Mouse (Mus musculus): ENCODE data around the gene Unc45b. TPM values are rescaled to one million over a fixed set of nuclear protein-coding genes. Genes with fewer than 3 reads are reported as not detected.

Unc45b gene
- 1.0 and 1.7 TPM in 2 replicates for polyA plus RNA-seq (2012; rRNA removed)

DNA sequence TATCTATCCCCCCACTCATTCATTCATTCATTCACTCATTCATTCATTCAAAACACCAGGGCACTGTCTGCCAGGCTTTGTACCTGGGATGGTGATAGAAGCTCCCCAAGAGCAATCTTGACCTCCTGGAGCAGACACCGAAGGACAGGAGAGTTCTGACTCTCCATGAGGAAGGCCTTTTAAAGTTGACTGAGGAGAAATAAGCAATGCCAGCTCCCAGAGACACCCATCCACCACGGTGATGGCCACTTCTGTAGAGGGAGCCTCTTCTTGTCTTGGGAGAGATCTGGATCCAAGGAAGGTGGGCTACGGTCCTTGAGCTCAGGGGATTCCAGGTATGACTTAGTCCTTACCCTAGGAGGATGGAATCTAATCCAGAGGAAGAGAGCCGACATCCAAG is at the start of gene Unc45b:
Gene Unc45b (plus strand): TSS at position 301 of the 400 bp plus-strand sequence.
- 81% methylated on average over 4 of the region's 4 CpGs for WGBS
- Histone ChIP-seq H3K4me3 (ENCODE audit: low read depth, low read length) (no peak within 1 kb of the TSS), H3K27ac (ENCODE audit: insufficient read depth, low read depth, low read length) (no peak within 1 kb of the TSS), H3K4me1 (ENCODE audit: control insufficient read depth, insufficient read depth, insufficient read length, low read length) (peaks cover 3% of the 10 kb centered on the region), H3K36me3 (ENCODE audit: control insufficient read depth, insufficient read depth, low read length) (0 out of 2 replicates have a peak, but pooled peaks cover 2% of the 10 kb centered on the region), H3K27me3 (ENCODE audit: control insufficient read depth, insufficient read depth, low read length) (no peaks in the 10 kb centered on the region)
- TF ChIP-seq POLR2A (IDR thresholded peaks at IDR 0.05; ENCODE audit: low read depth, low read length) (no peak), CTCF (IDR thresholded peaks at IDR 0.05; ENCODE audit: extremely low read depth, insufficient read length, insufficient replicate concordance, low read depth, low read length) (no peak)

DNA sequence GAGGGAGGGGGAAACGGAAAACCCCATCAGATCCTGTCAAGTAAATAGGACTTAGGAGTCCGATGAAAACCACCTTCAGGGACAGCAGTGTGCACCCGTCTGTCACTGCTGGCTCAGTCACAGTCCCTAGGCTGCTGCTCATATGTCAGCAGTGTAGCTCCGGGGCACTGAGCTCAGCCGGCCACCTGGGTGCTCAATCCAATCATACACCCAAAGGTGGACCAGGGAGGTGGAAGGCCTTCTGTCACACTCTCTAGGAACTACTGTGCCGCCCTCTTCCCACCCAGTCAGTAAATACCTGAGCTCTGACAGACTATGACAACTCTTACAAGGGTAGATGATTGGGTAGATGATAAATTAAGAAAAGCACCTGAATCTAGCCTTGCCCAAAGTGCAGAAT is 49.6 kb upstream of the Unc45b start:
- Histone ChIP-seq H3K27ac (ENCODE audit: insufficient read depth, low read depth, low read length) (no peak overlapping the region), H3K36me3 (ENCODE audit: control insufficient read depth, insufficient read depth, low read length) (no peaks in the 10 kb centered on the region), H3K4me3 (ENCODE audit: low read depth, low read length) (no peak overlapping the region), H3K27me3 (ENCODE audit: control insufficient read depth, insufficient read depth, low read length) (no peaks in the 10 kb centered on the region), H3K4me1 (ENCODE audit: control insufficient read depth, insufficient read depth, insufficient read length, low read length) (peaks cover 12% of the 10 kb centered on the region; the same call in 1 of the 2 replicates)
- TF ChIP-seq POLR2A (IDR thresholded peaks at IDR 0.05; ENCODE audit: low read depth, low read length) (no peak), CTCF (IDR thresholded peaks at IDR 0.05; ENCODE audit: extremely low read depth, insufficient read length, insufficient replicate concordance, low read depth, low read length) (no peak)
- 79% methylated on average over 6 of the region's 6 CpGs for WGBS

DNA sequence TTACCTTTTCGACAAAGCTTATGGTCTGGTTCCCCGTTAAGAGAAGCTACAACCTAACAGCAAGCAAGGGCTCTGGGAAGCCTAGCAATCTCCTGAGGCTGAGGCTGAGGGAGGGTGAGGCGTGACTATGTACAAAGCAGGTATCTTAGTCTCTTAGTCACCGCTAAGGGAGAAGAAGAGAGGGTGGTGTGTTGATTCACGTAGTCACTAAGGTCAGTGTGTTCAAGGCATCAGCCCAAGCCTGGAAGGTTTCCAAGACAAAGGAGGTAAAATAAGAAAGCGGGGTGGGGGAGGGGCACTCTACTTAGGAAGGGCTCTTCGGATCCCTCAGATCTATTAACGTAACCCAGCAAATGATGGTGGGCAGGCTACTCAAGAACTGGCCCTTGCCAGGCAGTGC is 48.8 kb upstream of the Unc45b start:
- H3K36me3 ChIP-seq (ENCODE audit: control insufficient read depth, insufficient read depth, low read length), result no peaks in the 10 kb centered on the region
- TF ChIP-seq POLR2A (IDR thresholded peaks at IDR 0.05; ENCODE audit: low read depth, low read length) (no peak), CTCF (IDR thresholded peaks at IDR 0.05; ENCODE audit: extremely low read depth, insufficient read length, insufficient replicate concordance, low read depth, low read length) (no peak)
- H3K4me1 ChIP-seq (ENCODE audit: control insufficient read depth, insufficient read depth, insufficient read length, low read length), result peaks cover 12% of the 10 kb centered on the region; the same call in 1 of the 2 replicates
- H3K4me3 ChIP-seq (ENCODE audit: low read depth, low read length), result no peak overlapping the region
- no peak overlapping the region for H3K27ac ChIP-seq (ENCODE audit: insufficient read depth, low read depth, low read length)
- no peaks in the 10 kb centered on the region for H3K27me3 ChIP-seq (ENCODE audit: control insufficient read depth, insufficient read depth, low read length)
- WGBS, result 27% methylated on average over 8 of the region's 8 CpGs

DNA sequence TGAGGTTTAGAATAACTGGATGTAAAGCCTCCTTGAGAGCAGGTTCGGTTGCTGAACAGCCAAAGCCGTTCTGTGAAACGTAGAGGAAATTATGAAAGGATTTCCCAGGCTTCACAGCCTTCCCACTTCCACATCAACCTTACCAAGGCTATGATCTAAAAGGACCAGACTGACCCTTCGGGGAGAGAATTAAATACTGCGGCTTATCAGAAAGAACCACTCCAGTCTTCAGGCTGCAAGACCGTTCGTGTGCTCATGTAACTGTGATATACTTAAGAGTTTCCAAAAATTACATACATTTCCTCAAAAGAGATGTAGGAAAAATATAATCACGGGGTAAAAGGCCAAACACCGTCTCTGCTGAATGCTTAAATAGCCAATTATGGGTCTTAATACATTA is 47.7 kb upstream of the Unc45b start:
- TF ChIP-seq CTCF (IDR thresholded peaks at IDR 0.05; ENCODE audit: extremely low read depth, insufficient read length, insufficient replicate concordance, low read depth, low read length), result no peak
- TF ChIP-seq POLR2A (IDR thresholded peaks at IDR 0.05; ENCODE audit: low read depth, low read length), result no peak

DNA sequence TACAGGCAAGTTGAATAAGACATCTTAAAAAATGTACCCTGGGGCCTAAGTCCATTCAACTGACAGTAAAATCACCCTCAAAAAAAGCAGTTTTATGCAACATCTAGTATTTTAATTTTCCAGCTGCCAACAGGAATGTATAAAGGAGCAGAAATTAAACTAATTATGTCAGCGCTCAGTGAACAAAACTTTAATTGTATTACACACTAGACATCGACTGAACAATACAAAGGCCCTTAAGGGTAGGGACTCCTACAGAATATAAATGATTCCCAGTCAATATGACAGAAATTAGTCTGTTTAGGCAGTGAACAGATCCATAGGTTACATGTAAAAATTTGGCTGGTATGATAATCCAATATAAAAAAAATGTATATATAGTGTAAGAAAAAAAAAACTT is 47.3 kb upstream of the Unc45b start:
- peaks cover 12% of the 10 kb centered on the region; the same call in 1 of the 2 replicates for H3K4me1 ChIP-seq (ENCODE audit: control insufficient read depth, insufficient read depth, insufficient read length, low read length)
- no peak overlapping the region for H3K4me3 ChIP-seq (ENCODE audit: low read depth, low read length)
- no peaks in the 10 kb centered on the region for H3K27me3 ChIP-seq (ENCODE audit: control insufficient read depth, insufficient read depth, low read length)
- H3K36me3 ChIP-seq (ENCODE audit: control insufficient read depth, insufficient read depth, low read length), result no peaks in the 10 kb centered on the region
- 31% methylated on average over 2 of the region's 2 CpGs for WGBS
- no peak overlapping the region for H3K27ac ChIP-seq (ENCODE audit: insufficient read depth, low read depth, low read length)
- no peak for TF ChIP-seq POLR2A (IDR thresholded peaks at IDR 0.05; ENCODE audit: low read depth, low read length)
- no peak for TF ChIP-seq CTCF (IDR thresholded peaks at IDR 0.05; ENCODE audit: extremely low read depth, insufficient read length, insufficient replicate concordance, low read depth, low read length)

More for the DNA sequence above, 47.7 kb upstream of the Unc45b start:
- 77% methylated on average over 9 of the region's 9 CpGs for WGBS
- Histone ChIP-seq H3K27ac (ENCODE audit: insufficient read depth, low read depth, low read length) (no peak overlapping the region), H3K36me3 (ENCODE audit: control insufficient read depth, insufficient read depth, low read length) (no peaks in the 10 kb centered on the region), H3K4me3 (ENCODE audit: low read depth, low read length) (no peak overlapping the region), H3K4me1 (ENCODE audit: control insufficient read depth, insufficient read depth, insufficient read length, low read length) (peaks cover 12% of the 10 kb centered on the region; the same call in 1 of the 2 replicates), H3K27me3 (ENCODE audit: control insufficient read depth, insufficient read depth, low read length) (no peaks in the 10 kb centered on the region)

DNA sequence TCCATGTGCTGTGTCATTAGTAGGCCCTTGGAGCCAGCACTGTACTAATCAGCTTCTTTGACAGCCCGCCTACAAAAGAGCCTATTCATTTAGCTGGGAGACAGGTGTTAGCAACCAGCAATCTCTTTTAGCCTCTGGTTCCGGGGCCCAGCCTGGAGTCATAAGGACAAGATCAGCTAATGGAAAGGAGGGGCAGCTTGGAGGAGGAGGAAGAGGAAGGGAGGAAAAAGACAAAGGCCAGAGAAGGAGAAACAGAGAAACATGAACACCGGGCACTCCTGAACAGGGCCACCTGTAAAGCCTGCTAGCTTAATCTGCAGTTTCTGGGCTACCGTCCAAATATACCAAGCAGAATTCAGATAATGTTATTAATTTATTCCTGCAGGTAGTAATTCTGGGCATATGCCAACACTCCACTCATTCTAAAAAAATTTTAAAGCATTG is 46.8 kb upstream of the Unc45b start:
- Histone ChIP-seq H3K27me3 (ENCODE audit: control insufficient read depth, insufficient read depth, low read length) (no peaks in the 10 kb centered on the region), H3K27ac (ENCODE audit: insufficient read depth, low read depth, low read length) (no peak overlapping the region), H3K36me3 (ENCODE audit: control insufficient read depth, insufficient read depth, low read length) (no peaks in the 10 kb centered on the region), H3K4me1 (ENCODE audit: control insufficient read depth, insufficient read depth, insufficient read length, low read length) (peaks cover 12% of the 10 kb centered on the region; the same call in 1 of the 2 replicates), H3K4me3 (ENCODE audit: low read depth, low read length) (no peak overlapping the region)
- TF ChIP-seq CTCF (IDR thresholded peaks at IDR 0.05; ENCODE audit: extremely low read depth, insufficient read length, insufficient replicate concordance, low read depth, low read length), result no peak
- TF ChIP-seq POLR2A (IDR thresholded peaks at IDR 0.05; ENCODE audit: low read depth, low read length), result no peak
- WGBS, result 19% methylated on average over 4 of the region's 4 CpGs

DNA sequence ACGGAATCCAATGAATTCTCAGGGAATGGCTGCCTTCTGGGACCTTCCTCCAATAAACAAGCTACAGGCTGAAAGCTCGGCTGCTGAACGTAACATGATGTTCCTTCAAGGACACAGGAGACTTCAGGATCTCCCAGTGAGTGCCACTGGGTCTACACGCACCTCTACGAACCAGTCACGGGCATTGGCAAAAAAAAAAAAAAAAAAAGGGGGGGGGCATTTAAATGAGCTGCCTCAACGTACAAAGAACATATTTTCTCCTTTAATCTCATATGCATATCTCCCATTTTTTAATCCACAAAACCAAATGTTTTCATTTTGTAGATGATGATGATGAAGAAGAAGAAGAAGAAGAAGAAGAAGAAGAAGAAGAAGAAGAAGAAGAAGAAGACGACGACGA is 44.4 kb upstream of the Unc45b start:
- H3K4me1 ChIP-seq (ENCODE audit: control insufficient read depth, insufficient read depth, insufficient read length, low read length), result peaks cover 12% of the 10 kb centered on the region; the same call in 1 of the 2 replicates
- WGBS, result 84% methylated on average over 10 of the region's 10 CpGs
- H3K27me3 ChIP-seq (ENCODE audit: control insufficient read depth, insufficient read depth, low read length), result no peaks in the 10 kb centered on the region
- no peak overlapping the region for H3K4me3 ChIP-seq (ENCODE audit: low read depth, low read length)
- H3K27ac ChIP-seq (ENCODE audit: insufficient read depth, low read depth, low read length), result no peak overlapping the region
- no peaks in the 10 kb centered on the region for H3K36me3 ChIP-seq (ENCODE audit: control insufficient read depth, insufficient read depth, low read length)
- TF ChIP-seq CTCF (IDR thresholded peaks at IDR 0.05; ENCODE audit: extremely low read depth, insufficient read length, insufficient replicate concordance, low read depth, low read length) (no peak), POLR2A (IDR thresholded peaks at IDR 0.05; ENCODE audit: low read depth, low read length) (no peak)

Data from small intestine, adult 2 months (tissue).